Mouse (Mus musculus): ENCODE results near the gene Itfg1. TPM values are rescaled to one million over a fixed set of nuclear protein-coding genes. Genes with fewer than 3 reads are reported as not detected.

Itfg1 gene
- 122 TPM in 2 replicates for polyA plus RNA-seq (2021; fragmentation: Nextera tagmentation)
- long read RNA-seq, experiment 1, transcript Itfg1-201 (18 exons, 3,306 nt) = major isoform, 222 of 297 reads
- long read RNA-seq, experiment 1, partial matches to known transcripts = 40 of 297 reads
- long read RNA-seq, experiment 1, other reads (novel, unspliced or antisense) = 35 of 297 reads
- long read RNA-seq, experiment 2, transcript Itfg1-201 (18 exons, 3,306 nt) = major isoform, 1,072 of 1,164 reads
- long read RNA-seq, experiment 2, partial matches to known transcripts = 31 of 1,164 reads
- long read RNA-seq, experiment 2, other reads (novel, unspliced or antisense) = 60 of 1,164 reads

GRCm38 (mm10) chr8:85840657-85841488 lies at the start of gene Itfg1, which contains the start of gene Phkb:
Gene Itfg1 (minus strand): TSS chr8:85840921.
Gene Phkb (plus strand): TSS chr8:85840959.

GRCm38 (mm10) chr8:85700751-85701351 lies 139.9 kb downstream of the Itfg1 start, which contains the start of gene Neto2:
Gene Neto2 (minus strand): TSS chr8:85700924.

Small RNAs within 50 kb of the gene (microRNA-seq; reads per million reads assigned to microRNA genes)
- not detected for gene Mir8109

Other genes with a start within 250 kb of the Itfg1 start
- gene Neto2, start 140.0 kb downstream of the Itfg1 start, polyA plus RNA-seq (2021; fragmentation: Nextera tagmentation) = 2.9 and 3.0 TPM in 2 replicates
- gene Phkb, start within 50 bp of the Itfg1 start, polyA plus RNA-seq (2021; fragmentation: Nextera tagmentation) = 10.8 and 17.4 TPM in 2 replicates

All from layer of hippocampus, adult 6 months (tissue).